Mouse (Mus musculus) liver, embryonic 15.5 days (tissue): ENCODE measurements around the gene Ddx46. TPM values are rescaled to one million over a fixed set of nuclear protein-coding genes. Genes with fewer than 3 reads are reported as not detected.
A peak's percentile ranks its signal among the peaks of the same experiment; 100 is the strongest.
"Not testable (repeated sequence)": the region's sequence is repeated elsewhere in the genome, so short reads cannot be mapped to it uniquely, and the experiment has no call there.

Experiments
- ATAC-seq: fragments of 200-750 bp; cut with Nextera tagmentation; 2 replicates; pipeline ENCODE4 v1.8.0; 2017; ENCODE audit warnings: moderate number of reproducible peaks, mild to moderate bottlenecking, moderate library complexity; ENCODE audit not compliant: insufficient read depth
- H3K27ac ChIP-seq: fragments of 300-500 bp; sonication (generic); replicated peaks from 2 replicates; pipeline ENCODE4 v1.5.1; 2015; ENCODE audit warnings: mild to moderate bottlenecking, inconsistent platforms
- H3K27me3 ChIP-seq: fragments of 300-500 bp; sonication (generic); 2 replicates; pipeline ENCODE4 v1.6.1; 2015; ENCODE audit warnings: mild to moderate bottlenecking, inconsistent platforms
- H3K36me3 ChIP-seq: fragments of 300-500 bp; sonication (generic); replicated peaks from 2 replicates; pipeline ENCODE4 v1.6.1; 2015; ENCODE audit warnings: moderate library complexity, mild to moderate bottlenecking, inconsistent platforms
- H3K4me1 ChIP-seq: fragments of 300-500 bp; sonication (generic); replicated peaks from 2 replicates; pipeline ENCODE4 v1.6.1; 2015; ENCODE audit warnings: inconsistent platforms
- H3K4me2 ChIP-seq: fragments of 300-500 bp; sonication (generic); 2 replicates; pipeline ENCODE4 v1.6.1; 2015; ENCODE audit warnings: moderate library complexity, mild to moderate bottlenecking, inconsistent platforms
- H3K4me3 ChIP-seq: fragments of 300-500 bp; sonication (generic); replicated peaks from 2 replicates; pipeline ENCODE4 v1.5.1; 2015; ENCODE audit warnings: mild to moderate bottlenecking, inconsistent platforms
- H3K9ac ChIP-seq: fragments of 300-500 bp; sonication (generic); 2 replicates; pipeline ENCODE4 v1.6.1; 2015; ENCODE audit warnings: moderate library complexity, mild to moderate bottlenecking, inconsistent platforms
- H3K9me3 ChIP-seq: fragments of 300-500 bp; sonication (generic); replicated peaks from 2 replicates; pipeline ENCODE4 v1.6.1; 2016; ENCODE audit warnings: inconsistent platforms
- WGBS: fragments of 180-500 bp; shearing (Covaris S2); methylation state at CpG from one replicate; pipeline ENCODE4 v1.1.7; 2015; ENCODE audit warnings: mixed read lengths; ENCODE audit not compliant: insufficient replicate concordance; 5-methylcytosine and 5-hydroxymethylcytosine counted together
- polyA plus RNA-seq: library from polyadenylated mRNA; unstranded; fragments of >200 nt; fragmentation: Nextera tagmentation; extraction: Ambion mirVana; gene quantifications from 2 replicates; pipeline ENCODE4 v1.2.1, GENCODE M21; 2015

The Ddx46 gene
- polyA plus RNA-seq, 1 experiment from 2014 or later = 13.2 TPM

GRCm38 (mm10) chr13:55606899-55607623, 27.8 kb upstream of the Ddx46 start:
- no peak for ATAC-seq
- Histone ChIP-seq H3K4me2 (no peak overlapping the region), H3K4me3 (no peak overlapping the region), H3K36me3 (peaks cover 26% of the 10 kb centered on the region; the same call in 1 of the 2 replicates), H3K4me1 (peaks cover 3% of the 10 kb centered on the region; the same call in 1 of the 2 replicates), H3K27me3 (no peaks in the 10 kb centered on the region), H3K27ac (no peak overlapping the region), H3K9ac (no peak overlapping the region), H3K9me3 (no peaks in the 10 kb centered on the region)
- 54% methylated on average over 10 of the region's 10 CpGs for WGBS

- no peaks in the 10 kb centered on the region for H3K9me3 ChIP-seq
- 83% methylated on average over 2 of the region's 2 CpGs for WGBS
- no peaks in the 10 kb centered on the region for H3K27me3 ChIP-seq
- H3K27ac ChIP-seq = no peak overlapping the region
- no peak for ATAC-seq
- no peak overlapping the region for H3K9ac ChIP-seq
- peaks cover 3% of the 10 kb centered on the region; the same call in 1 of the 2 replicates for H3K4me1 ChIP-seq
- no peak overlapping the region for H3K4me3 ChIP-seq
- no peak overlapping the region for H3K4me2 ChIP-seq
- H3K36me3 ChIP-seq = peaks cover 26% of the 10 kb centered on the region; the same call in 1 of the 2 replicates
Observed at GRCm38 (mm10) chr13:55607624-55608006, 27.2 kb upstream of the Ddx46 start.

GRCm38 (mm10) chr13:55611996-55612395, 22.8 kb upstream of the Ddx46 start:
- Histone ChIP-seq H3K36me3 (peaks cover 19% of the 10 kb centered on the region; the same call in 1 of the 2 replicates), H3K4me3 (no peak overlapping the region), H3K27ac (no peak overlapping the region), H3K9ac (no peak overlapping the region), H3K4me2 (no peak overlapping the region), H3K9me3 (no peaks in the 10 kb centered on the region), H3K27me3 (no peaks in the 10 kb centered on the region), H3K4me1 (peaks cover 3% of the 10 kb centered on the region; the same call in 1 of the 2 replicates)
- WGBS = 78% methylated on average over 7 of the region's 7 CpGs
- ATAC-seq = no peak

- Histone ChIP-seq H3K4me3 (no peak overlapping the region), H3K27me3 (no peaks in the 10 kb centered on the region), H3K27ac (no peak overlapping the region), H3K9ac (no peak overlapping the region), H3K4me1 (no peaks in the 10 kb centered on the region), H3K4me2 (no peak overlapping the region), H3K36me3 (peaks cover 9% of the 10 kb centered on the region; the same call in 1 of the 2 replicates), H3K9me3 (no peaks in the 10 kb centered on the region)
- 45% methylated on average over 5 of the region's 5 CpGs for WGBS
- ATAC-seq = no peak
Observed at GRCm38 (mm10) chr13:55613471-55613870, 21.4 kb upstream of the Ddx46 start.

DNA sequence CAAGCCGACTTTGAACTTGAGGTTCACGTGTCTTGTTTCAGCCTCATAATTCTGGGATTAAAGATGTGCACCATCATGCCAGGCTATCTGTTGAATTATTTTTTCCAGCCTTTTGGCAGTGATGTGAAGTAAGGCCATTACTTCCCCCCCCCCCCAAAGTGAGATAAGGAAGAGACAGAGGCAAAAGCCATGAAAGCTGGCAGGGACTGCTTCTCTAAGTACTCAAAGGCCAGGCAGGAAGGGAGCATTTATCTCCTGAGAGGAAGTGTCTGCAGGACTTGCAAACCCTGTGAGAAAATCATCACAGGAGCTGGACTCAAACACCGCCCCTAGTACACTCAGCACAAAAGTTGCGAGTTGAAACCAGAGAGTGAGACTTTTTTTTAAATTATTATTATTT, 15.5 kb upstream of the Ddx46 start:
- no peak for ATAC-seq
- no peak overlapping the region for H3K9ac ChIP-seq
- no peaks in the 10 kb centered on the region for H3K9me3 ChIP-seq
- no peaks in the 10 kb centered on the region for H3K27me3 ChIP-seq
- peaks cover 18% of the 10 kb centered on the region for H3K4me1 ChIP-seq
- H3K4me3 ChIP-seq = no peak overlapping the region
- no peak overlapping the region for H3K27ac ChIP-seq
- 63% methylated on average over 4 of the region's 4 CpGs for WGBS
- no peaks in the 10 kb centered on the region for H3K36me3 ChIP-seq
- no peak overlapping the region for H3K4me2 ChIP-seq

DNA sequence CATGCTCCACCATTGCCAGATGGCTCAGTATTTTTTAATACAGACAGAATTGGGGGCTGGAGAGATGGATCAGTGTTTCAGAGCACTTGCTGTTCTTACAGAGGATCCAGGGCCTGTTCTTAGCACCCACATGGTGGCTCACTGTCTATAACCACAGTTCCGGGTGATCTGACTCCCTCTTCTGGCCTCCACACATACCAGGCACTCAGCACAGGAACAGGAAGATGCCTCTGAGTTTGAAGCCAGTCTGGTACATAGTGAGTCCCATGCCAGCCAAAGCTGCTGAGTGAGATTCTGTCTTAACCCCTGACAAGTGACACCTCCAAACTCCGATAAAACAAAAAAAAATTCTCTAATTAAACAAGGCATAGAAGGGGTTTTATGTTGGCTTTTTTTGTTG, 14.6 kb upstream of the Ddx46 start:
- no peaks in the 10 kb centered on the region for H3K9me3 ChIP-seq
- H3K4me3 ChIP-seq = no peak overlapping the region
- no peaks in the 10 kb centered on the region for H3K27me3 ChIP-seq
- ATAC-seq = no peak
- no peak overlapping the region for H3K27ac ChIP-seq
- H3K4me2 ChIP-seq = no peak overlapping the region
- peaks cover 24% of the 10 kb centered on the region for H3K4me1 ChIP-seq
- WGBS = 76% methylated on average over 2 of the region's 2 CpGs
- peaks cover 6% of the 10 kb centered on the region; the same call in 1 of the 2 replicates for H3K36me3 ChIP-seq
- no peak overlapping the region for H3K9ac ChIP-seq

DNA sequence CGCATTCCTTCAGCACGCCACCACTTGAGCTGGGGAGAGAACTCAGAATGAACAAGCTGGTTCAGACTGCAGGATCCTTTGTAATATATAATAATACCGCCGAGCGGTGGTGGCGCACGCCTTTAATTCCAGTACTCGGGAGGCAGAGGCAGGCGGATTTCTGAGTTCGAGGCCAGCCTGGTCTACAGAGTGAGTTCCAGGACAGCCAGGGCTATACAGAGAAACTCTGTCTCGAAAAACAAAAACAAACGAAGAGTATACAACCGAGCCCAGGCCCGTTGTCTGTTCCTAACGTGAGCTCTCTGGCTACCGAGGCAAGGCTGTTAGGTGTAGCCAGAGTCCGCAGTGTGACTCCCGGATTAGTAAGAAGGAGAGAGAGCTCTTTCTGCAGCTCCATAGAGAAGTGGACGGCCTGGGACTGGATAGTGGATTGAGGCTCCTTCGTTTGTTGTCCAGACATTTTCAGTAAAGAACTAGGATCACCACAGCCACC, 12.6 kb upstream of the Ddx46 start:
- peak; percentile 18 for ATAC-seq
- peaks cover 16% of the 10 kb centered on the region for H3K36me3 ChIP-seq
- not testable (repeated sequence) for H3K27me3 ChIP-seq, H3K9me3 ChIP-seq
- H3K27ac ChIP-seq = peak overlapping the region; percentile 79
- H3K4me1 ChIP-seq = peaks cover 24% of the 10 kb centered on the region
- peak overlapping the region; percentile 81 for H3K4me2 ChIP-seq
- 11% methylated on average over 20 of the region's 20 CpGs for WGBS
- peak overlapping the region; percentile 78 for H3K9ac ChIP-seq
- H3K4me3 ChIP-seq = peak overlapping the region; percentile 85

- H3K4me3 ChIP-seq = peak within 1 kb of the TSS; percentile 85
- no peaks in the 10 kb centered on the region for H3K9me3 ChIP-seq
- peaks cover 19% of the 10 kb centered on the region for H3K36me3 ChIP-seq
- under 1% methylated on average over 59 of the region's 59 CpGs for WGBS
- no peaks in the 10 kb centered on the region for H3K27me3 ChIP-seq
- peak; percentile 98 for ATAC-seq
- H3K4me1 ChIP-seq = peaks cover 24% of the 10 kb centered on the region
- H3K4me2 ChIP-seq = peak within 1 kb of the TSS; percentile 81
- peak within 1 kb of the TSS; percentile 79 for H3K27ac ChIP-seq
- peak within 1 kb of the TSS; percentile 78 for H3K9ac ChIP-seq
Observed at GRCm38 (mm10) chr13:55622649-55623541, 11.9 kb upstream of the Ddx46 start, which contains the start of gene Caml. TSS of gene Caml (plus strand) at chr13:55623005.

GRCm38 (mm10) chr13:55635146-55635571, 332 bp downstream of the Ddx46 start:
- H3K36me3 ChIP-seq = peaks cover 57% of the 10 kb centered on the region
- WGBS = under 1% methylated on average over 40 of the region's 40 CpGs
- ATAC-seq = peak; percentile 70

GRCm38 (mm10) chr13:55636185-55636983, 1.6 kb downstream of the Ddx46 start:
- H3K4me2 ChIP-seq = peak overlapping the region; percentile 84
- H3K9ac ChIP-seq = peak overlapping the region; percentile 86; the same call in 1 of the 2 replicates
- WGBS = 81% methylated on average over 14 of the region's 14 CpGs
- H3K4me1 ChIP-seq = peaks cover 24% of the 10 kb centered on the region
- no peaks in the 10 kb centered on the region for H3K27me3 ChIP-seq
- H3K36me3 ChIP-seq = peaks cover 59% of the 10 kb centered on the region
- no peak for ATAC-seq
- peak overlapping the region; percentile 98 for H3K4me3 ChIP-seq
- no peaks in the 10 kb centered on the region for H3K9me3 ChIP-seq
- H3K27ac ChIP-seq = no peak overlapping the region

More at GRCm38 (mm10) chr13:55635146-55635571, 332 bp downstream of the Ddx46 start:
- peak overlapping the region; percentile 86 for H3K9ac ChIP-seq
- no peaks in the 10 kb centered on the region for H3K27me3 ChIP-seq
- H3K27ac ChIP-seq = peak overlapping the region; percentile 57
- peak overlapping the region; percentile 98 for H3K4me3 ChIP-seq
- H3K4me2 ChIP-seq = peak overlapping the region; percentile 84
- H3K4me1 ChIP-seq = peaks cover 24% of the 10 kb centered on the region
- H3K9me3 ChIP-seq = no peaks in the 10 kb centered on the region
